Mouse (Mus musculus) adipocyte (in vitro differentiated cells): ENCODE results near the gene BC049715.

ENCODE experiments used
- DNase-seq: peaks from one replicate; pipeline ENCODE4 v3.0.0-alpha.2; 2016; ENCODE audit warnings: low spot score

Gene BC049715

GRCm38 (mm10) chr6:136808631-136809046 lies 18.8 kb upstream of the BC049715 start:
- DNase-seq: peak; percentile 60

GRCm38 (mm10) chr6:136809077-136809476 lies 18.3 kb upstream of the BC049715 start:
- peak; percentile 89 for DNase-seq

GRCm38 (mm10) chr6:136809673-136810072 lies 17.8 kb upstream of the BC049715 start:
- no peak for DNase-seq

GRCm38 (mm10) chr6:136811196-136811595 lies 16.2 kb upstream of the BC049715 start:
- DNase-seq: peak; percentile 26

GRCm38 (mm10) chr6:136813117-136813516 lies 14.3 kb upstream of the BC049715 start:
- peak; percentile 72 for DNase-seq

GRCm38 (mm10) chr6:136815381-136815780 lies 12.0 kb upstream of the BC049715 start:
- no peak for DNase-seq

- DNase-seq: no peak
These were observed 10.6 kb upstream of the BC049715 start for GRCm38 (mm10) chr6:136816826-136817225.

- DNase-seq: no peak
These were observed 9.9 kb upstream of the BC049715 start for GRCm38 (mm10) chr6:136817549-136817948.

GRCm38 (mm10) chr6:136820381-136820780 lies 7.0 kb upstream of the BC049715 start:
- no peak for DNase-seq

GRCm38 (mm10) chr6:136821086-136821485 lies 6.3 kb upstream of the BC049715 start:
- DNase-seq: no peak

GRCm38 (mm10) chr6:136824987-136825386 lies 2.4 kb upstream of the BC049715 start:
- DNase-seq: no peak

GRCm38 (mm10) chr6:136827116-136827515 lies 310 bp upstream of the BC049715 start:
- DNase-seq: peak; percentile 33

GRCm38 (mm10) chr6:136827881-136828561 lies 595 bp downstream of the BC049715 start, which contains the start of gene Wbp11:
Gene Wbp11 (minus strand): TSS chr6:136828233.
- DNase-seq: peak; percentile 99

- DNase-seq: no peak
These were observed 1.3 kb downstream of the BC049715 start for GRCm38 (mm10) chr6:136828681-136829080.

- DNase-seq: no peak
These were observed 4.3 kb downstream of the BC049715 start for GRCm38 (mm10) chr6:136831712-136832111.

- no peak for DNase-seq
These were observed 7.9 kb downstream of the BC049715 start, which contains the start of gene Smco3 for GRCm38 (mm10) chr6:136835352-136835751. Gene Smco3 (minus strand): TSS chr6:136835452.

GRCm38 (mm10) chr6:136837323-136837722 lies 9.9 kb downstream of the BC049715 start:
- DNase-seq: no peak

GRCm38 (mm10) chr6:136844903-136845302 lies 17.5 kb downstream of the BC049715 start:
- no peak for DNase-seq

GRCm38 (mm10) chr6:136845706-136846480 lies 18.5 kb downstream of the BC049715 start:
- DNase-seq: no peak

- no peak for DNase-seq
These were observed 19.8 kb downstream of the BC049715 start for GRCm38 (mm10) chr6:136847267-136847666.

GRCm38 (mm10) chr6:136847790-136848189 lies 20.4 kb downstream of the BC049715 start:
- peak; percentile 43 for DNase-seq

GRCm38 (mm10) chr6:136848399-136848798 lies 21.0 kb downstream of the BC049715 start:
- DNase-seq: no peak

- DNase-seq: no peak
These were observed 21.5 kb downstream of the BC049715 start for GRCm38 (mm10) chr6:136848971-136849370.
